Mouse (Mus musculus) granulocyte monocyte progenitor cell, adult 5-6 weeks (primary cell): ENCODE measurements around the gene Pgs1. TPM values are rescaled to one million over a fixed set of nuclear protein-coding genes. Genes with fewer than 3 reads are reported as not detected.

Experiments
- ATAC-seq: replicated peaks from 2 replicates; pipeline ENCODE4 v1.8.0; 2016; ENCODE audit warnings: mild to moderate bottlenecking, moderate TSS enrichment, inconsistent platforms; ENCODE audit not compliant: poor library complexity, severe bottlenecking
- total RNA-seq, 2 experiments: library from RNA; stranded (forward) in 1 of 2; stranded (reverse) in 1 of 2; fragments of 200-712, 200-1000 nt in 1 of 2; fragments of >200 nt in 1 of 2; fragmentation: Nextera tagmentation in 1 of 2; gene quantifications; 2 replicates each; pipeline ENCODE4 v1.2.3; 2014 to 2017

The Pgs1 gene
- total RNA-seq, 2 experiments from 2014 or later = 23.3 to 44.5 TPM

DNA sequence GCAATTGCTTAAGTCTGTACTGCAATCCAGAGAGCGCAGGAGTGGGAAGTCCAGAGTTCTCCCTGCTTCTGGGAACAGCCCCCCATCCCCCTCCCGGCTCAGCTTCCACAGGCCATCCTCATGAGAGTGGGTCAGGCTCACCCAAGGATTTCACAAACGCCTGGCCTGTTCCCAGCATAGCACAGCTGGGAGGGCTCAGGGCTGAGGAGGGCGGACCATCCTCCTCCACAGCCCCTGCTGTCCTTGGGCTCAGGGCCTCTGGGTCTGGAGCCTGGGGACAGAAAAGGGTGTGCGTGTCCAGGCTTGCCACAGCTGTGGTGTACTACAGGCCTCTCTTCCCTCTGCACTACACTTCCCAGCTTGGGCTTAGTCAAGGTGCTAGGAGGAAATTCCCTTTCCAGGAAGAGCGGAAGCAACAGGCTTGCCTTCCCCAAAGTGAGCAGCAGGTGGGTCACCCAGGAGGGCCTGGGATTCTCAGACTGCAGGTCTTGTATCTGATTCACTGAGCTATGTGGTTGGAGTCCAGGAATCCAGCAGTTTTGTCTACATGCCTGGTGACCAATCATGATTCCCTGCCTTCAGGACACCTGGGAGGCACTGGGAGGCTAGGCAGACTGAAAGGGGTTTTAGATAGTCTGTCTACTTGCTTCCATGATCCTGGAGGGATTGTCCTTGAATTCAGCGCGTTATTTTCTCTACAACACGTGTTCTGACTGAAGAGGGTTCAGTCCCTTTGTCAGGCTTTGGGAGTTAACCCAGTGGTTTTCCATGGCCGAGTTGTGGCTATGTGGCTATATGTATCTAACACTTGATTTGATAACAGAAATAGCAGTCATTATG is 23.6 kb upstream of the Pgs1 start:
- ATAC-seq = no peak

DNA sequence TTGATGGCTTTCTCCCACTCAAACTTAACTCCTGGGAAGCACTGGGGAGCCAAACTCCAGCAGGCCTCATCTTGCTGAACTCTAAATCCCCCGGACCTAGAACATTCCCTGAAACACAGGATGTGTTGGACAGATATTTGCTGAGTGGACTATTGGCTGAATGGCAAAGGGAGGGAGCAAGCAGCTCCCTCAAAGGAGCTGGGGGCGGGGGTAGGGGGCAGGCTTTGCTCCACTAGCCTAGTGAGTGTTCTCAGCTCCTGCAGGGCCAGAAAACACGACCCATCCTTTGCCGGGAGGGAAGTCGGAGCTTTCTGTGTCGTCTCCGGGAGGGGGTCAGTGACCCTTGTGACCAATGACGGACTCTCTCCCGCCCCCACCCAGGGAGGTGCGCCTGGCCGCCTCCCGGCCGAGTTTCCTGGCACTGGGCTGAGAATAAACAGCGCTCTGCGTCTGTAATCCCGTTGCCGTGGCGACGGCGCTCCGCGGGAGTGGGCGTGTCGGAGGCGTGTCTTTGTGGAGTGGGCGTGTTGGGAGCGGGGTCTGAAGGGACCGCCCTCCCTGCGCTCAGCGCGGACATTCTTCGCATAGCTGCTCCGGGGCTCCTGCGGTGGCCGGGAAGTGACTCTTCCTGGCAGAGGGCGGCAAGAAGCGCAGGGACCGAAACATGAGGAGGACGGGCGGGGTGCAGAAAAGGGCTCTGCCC is 22.9 kb upstream of the Pgs1 start:
- ATAC-seq = peak; percentile 77

DNA sequence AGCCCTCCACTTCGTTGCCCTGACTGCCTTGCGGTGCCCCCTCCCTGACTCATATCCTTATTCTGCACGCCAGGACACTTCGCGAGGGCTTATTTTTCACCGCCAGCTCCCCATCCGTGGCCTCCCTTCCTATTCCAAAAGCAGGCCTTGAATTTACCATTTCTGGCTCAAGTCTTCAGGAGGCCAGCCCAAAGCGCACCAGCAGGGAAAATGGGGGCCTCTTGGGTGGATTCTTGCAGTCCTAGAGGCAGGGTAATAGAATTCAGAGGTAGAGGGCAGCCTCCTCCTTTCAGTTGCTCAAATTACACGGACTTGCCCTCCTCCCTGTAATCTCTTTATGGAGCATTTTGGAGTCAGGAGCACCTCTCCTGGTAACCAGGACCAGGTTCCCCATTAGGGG is 22.2 kb upstream of the Pgs1 start:
- no peak; the same call in 1 of the 2 replicates for ATAC-seq

DNA sequence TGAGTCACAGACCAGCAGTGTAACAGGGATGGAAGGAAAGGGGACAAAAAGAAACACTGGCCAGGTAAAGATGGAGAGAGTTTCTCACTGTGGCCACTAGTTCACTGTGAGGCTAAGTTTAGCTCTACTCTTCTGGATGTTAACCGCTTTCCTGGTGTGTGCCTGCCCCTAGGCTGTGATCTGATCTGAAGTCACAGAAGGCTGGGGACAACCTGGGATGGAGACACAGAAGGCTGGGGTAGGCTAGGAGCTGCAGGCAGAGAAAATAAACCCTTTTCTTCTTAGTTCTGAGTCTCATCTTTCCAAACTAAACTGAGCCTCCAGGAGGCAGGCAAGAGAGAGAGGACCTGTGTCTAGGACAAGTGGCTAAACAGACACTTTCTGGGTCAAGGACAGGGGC is 21.8 kb upstream of the Pgs1 start:
- ATAC-seq = no peak

DNA sequence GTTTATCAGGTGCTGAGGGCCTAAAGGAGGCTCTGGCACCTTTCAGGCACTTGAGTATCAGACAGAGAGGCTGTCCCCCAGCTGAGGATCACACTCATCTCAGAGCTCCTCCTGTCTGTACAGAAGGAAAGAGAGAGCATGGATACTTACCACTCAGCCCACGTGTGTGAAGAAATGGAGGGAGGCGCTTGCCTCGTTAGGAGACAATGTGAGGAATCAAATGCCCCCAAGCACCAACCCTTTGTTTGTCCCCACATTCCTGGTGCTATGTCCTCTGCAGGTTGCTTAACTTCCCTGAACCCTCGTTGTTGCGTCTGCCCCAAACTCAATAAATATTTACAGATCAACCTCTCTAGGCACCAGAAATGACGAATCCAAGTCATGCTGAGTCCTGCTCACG is 21.0 kb upstream of the Pgs1 start:
- ATAC-seq = no peak

DNA sequence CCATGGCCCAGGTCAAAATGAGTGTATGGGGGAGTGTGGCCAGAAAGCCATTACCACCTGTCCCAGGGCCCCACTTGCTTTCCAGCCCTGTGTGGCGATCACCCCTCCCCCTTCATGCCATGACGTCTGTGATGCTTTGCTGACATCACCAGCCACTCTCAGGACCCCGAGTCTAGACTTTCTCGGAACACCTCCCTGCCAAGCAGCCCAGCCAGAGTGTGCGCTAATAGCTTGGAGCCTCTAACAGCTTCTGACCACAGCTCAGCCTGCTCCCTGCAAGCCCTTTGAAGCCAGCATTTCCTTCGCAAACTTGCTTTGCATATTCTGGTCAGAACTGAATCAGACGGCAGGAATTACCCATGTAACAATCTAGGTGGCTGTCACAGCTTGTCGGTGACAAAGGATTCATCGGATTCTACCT is 20.5 kb upstream of the Pgs1 start:
- no peak for ATAC-seq

DNA sequence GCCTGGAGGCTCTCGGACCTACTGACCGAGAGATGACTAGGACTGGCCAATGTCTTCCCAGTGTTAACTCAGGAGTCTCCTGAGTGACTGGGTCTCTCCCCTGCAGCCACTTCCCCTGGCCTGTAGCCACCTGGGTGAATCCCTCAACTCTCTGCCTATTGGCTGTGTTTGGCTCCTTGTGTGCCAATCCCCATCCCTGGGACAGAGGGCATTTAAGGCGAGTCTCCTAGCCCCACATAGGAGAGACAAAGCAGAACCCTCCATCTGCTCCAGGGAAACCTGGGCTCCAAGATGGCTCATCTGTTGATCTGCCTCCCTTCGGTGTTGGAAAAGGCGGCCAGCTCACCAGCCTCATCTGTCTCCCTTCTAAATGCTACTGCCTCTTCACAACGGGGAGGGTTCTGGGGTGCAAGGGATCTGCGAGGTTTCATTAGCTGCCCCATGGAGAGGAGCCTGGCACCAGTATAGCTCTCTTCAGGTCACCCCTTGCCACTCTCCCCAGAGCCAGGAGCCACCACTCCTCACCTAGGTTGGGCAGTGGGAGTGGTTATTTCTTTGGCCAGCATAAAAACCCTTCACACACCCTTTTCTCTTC is 19.5 kb upstream of the Pgs1 start:
- ATAC-seq = no peak

DNA sequence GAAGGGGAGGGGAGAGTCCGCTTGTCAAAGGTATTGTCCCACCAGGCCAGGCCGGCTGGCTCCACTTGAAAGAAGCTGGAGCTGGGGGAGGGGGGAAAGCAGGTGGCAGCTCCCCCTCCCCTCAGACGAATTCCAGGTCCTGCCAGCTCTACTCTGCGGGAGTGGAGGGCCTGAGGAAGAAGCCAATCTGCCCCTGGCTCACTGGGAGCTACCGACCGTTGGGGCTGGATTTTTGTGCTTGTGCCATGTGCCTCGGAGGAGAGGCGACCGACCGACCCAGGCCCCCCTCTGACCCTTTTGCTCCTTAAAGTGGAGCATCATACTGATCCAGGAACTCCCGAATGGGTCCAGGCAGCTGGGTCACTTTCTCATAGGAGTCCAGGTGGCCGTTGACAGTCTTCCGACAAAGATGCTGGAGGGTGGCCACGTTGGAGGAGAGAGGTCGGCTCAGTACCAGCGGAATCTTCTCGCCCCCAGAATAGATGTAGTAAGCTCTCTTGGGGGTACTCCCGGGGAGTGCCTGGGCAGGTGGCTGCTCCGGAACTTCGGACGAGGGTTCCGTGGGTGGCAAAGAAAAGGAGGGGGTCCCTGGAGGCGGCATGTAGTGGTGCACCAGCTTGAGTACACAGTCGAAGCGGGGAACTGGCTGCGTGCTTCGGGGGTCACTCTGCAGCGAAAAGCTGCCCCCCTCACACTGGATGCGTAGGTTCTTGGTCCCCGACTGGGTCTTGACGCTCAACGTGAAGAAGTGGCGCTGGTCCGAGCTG is 18.7 kb upstream of the Pgs1 start:
- no peak for ATAC-seq

DNA sequence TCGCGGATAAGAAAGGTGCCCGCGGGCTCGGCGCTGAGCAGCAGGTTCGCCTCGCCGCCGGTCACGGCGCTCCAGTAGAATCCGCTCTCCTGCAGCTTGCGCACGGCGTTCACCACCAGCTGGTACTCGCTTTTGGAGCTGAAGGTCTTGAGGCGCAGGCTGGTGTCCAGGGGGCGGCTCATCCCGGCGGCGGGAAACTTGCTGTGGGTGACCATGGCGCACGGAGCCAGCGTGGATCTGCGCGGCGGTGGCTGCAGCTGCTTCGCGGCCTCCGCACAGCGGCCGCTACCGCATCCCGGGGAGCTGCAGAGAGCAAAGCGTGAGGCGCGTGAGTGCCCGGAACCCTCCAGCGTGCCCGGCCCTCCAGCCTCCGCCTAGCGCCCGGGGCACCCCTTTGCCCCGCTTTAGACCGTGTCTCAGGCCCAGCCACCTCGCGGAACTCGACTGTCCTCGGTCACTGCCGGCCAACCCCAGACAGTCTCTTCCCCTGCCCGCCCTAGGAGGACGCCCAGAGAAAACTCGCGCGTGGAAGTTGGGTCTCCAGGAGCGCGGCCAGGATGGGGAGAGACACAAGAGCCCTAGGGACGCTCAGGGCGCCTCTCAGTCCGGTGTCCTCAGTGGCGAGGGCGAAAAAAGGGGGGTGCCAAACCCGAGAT is 17.9 kb upstream of the Pgs1 start:
- no peak for ATAC-seq

DNA sequence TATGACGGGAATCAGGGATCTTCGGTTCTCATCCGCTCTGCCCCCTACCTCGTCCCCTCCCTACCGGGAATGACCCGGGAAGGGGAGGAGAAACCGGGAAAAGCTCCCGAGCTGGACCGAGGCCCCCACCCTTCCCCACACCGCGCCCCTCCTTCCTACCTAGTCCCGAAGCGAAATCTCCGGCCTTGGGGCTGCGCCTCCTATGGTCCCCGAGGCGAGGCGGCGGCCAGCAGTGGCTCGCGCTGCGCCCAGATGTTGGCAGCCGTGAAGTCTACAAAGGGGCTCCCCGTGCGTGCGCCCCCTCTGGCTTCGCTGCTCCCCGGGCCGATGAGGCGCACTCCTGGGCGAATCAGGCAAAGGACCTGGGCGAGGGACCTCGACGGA is 17.4 kb upstream of the Pgs1 start:
- no peak for ATAC-seq

DNA sequence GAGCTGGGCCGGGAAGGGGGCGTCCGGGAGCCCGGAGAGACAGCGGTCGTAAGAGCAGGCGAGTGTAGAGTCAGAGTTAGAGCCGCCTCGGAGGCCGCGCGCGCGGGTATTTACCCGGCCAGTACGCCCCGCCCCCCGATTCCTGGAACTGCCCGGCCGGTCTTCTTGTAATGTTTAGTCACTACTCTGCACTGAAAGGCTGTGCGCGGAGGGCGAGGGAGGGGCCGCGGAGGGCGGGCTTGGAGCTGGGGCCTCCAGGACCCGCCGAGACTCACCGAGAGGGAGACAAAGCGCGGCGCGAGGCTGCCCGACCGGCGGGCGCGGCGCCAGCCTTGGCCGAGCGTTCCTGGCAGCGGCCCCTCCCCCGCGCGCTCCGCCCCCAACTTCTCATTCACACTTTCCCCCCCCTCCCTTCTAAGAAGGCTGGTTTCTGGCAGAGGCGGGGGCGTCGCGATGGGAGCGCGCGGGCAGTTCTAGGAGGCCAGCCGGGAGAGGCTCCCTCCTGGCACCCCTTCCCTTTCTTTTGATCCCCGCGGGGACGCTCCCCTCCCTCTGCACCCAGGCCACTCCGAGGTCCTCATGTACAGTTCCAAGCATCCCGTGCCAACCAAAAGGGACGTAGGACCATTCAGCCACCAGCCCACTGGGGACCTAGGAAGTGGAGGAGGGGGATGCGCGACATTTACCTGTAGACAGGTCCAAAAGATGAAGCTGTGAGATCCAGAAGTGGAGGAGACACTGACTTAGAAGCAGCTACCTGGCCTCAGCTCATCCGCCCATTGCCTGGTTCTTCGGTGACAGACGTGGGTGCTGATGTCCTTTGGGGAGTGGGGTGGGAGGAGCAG is 16.8 kb upstream of the Pgs1 start:
- ATAC-seq = peak; percentile 60

DNA sequence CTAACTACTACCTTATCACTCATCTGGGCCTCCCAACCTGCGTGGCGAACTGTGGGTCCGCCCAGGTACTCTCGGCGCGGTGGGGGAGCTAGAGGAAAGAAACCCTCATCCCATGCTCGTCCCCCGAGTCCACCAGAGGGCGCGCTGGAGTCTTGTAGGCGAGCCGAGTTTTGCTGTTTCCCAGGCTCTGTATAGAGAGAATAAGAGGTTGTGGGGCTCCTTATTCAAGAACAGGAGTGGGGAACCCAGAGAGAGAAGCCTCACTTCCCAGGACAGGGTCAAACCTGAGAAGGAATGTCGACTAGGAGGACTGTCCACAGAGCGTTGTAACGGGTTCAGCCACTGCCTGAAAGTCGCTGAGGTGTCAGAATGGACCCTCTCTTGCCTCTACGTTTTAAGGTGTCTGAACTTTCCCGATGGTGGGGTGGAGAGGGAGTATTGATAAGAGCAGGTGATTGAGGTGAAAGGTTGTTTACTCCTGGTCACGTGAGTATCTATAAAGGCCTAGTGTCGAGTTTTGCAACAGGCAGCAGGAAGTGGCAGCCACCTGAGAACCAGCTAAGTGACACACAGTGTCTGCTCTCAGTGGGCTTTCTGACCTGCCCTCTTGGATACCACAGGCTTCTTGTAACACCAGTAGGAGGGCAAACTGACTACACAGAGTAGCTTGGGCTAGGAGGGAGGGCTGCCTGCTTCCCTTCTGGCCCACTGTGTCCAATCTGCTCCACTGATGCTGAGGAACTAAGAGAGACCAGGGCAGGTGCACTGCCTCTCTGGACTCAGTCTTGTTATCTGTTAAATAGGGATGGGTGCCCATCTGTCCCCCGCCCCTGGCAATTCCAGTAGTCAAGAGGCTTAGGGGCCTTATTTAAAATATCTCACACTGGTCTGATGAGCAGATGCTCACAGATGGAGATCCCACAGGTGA is 15.9 kb upstream of the Pgs1 start, which contains the start of gene Socs3:
Gene Socs3 (minus strand): TSS at position 103 of the 928 bp plus-strand sequence.
- ATAC-seq = peak; percentile 33; the same call in 1 of the 2 replicates

DNA sequence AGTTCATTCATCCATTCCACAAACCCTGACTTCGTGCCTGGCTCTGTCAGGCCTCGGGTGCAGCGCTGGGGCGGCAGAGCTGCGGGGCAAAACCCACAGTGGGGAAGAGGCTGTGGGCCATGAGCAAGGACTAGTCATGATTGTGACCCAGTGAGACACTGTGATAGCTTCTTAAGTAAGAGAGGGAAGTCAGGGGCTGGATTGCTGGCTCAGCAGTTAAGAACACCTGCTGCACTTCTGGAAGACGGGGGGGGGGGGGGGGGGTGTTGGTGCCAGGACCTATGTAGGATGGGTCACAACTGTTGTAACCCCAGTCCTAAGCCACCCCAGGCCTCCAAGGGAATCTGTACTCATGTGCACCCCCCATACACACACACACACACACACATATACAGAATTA is 15.0 kb upstream of the Pgs1 start:
- no peak for ATAC-seq

DNA sequence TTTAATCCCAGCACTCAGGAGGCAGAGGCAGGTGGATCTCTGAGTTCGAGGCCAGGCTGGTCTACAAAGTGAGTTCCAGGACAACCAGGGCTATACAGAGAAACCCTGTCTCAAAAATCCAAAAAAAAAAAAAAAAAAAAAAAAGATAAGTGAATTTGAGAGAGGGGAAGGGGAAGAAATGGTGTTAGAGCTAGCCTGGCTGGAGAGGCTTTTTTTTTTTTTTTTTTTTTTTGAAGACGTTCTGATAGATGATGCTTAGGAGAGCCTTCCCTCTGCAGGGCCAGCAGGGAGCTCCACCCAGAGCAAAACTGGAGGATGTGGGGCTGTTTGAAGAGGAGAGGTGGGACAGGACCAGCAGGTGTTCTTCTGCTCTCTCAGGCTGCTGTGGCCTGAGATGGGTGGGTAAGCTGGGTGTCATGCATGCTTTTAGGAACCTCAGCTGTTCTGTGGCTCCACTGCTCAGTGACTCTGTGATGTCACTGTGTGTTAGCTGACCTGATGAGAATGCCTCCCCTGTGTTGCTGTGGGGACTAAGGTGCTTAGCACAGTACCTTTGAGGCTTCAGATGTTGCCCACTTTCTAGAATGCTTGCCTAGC is 14.3 kb upstream of the Pgs1 start:
- no peak for ATAC-seq

DNA sequence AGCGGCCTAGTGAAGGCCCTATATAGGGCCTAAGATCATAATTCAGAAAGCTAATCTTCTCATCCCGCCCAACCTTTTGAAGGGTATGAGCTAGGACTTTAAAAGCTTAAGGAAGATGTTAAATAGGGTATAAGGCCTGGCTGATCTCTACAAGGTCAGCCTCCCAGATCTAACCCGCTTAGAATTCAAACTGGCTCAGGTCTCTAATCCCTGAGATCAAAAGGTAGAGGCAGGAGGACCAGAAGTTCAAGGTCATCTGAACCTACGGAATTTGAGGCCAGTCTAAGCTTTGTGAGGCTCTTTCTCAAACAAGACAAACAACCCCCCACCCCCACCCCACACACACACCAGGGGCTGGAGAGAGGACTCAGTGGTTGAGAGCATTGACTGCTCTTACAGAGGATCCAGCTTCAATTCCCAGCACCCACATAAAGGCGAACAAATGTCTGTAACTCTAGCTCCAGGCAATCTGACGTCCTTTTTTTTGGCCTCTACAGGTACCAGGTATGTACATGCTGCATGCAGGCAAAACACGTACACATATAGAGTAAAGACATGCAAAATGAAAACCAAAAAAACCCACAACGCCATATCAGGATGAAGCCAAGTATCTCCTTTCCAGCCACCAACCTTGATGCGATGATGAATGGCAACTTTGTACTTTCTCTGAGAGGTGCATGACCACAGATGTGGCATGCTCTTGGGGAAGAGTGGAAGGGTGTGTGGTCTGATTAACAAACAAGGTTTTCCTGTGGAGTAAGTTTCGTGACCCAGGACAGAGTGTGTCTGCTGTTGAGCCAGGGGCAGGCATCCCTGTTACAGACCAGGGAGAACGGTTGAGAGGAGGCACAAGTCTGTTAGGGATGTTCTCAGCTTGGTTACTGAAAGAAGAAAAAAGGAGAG is 13.2 kb upstream of the Pgs1 start:
- no peak for ATAC-seq

DNA sequence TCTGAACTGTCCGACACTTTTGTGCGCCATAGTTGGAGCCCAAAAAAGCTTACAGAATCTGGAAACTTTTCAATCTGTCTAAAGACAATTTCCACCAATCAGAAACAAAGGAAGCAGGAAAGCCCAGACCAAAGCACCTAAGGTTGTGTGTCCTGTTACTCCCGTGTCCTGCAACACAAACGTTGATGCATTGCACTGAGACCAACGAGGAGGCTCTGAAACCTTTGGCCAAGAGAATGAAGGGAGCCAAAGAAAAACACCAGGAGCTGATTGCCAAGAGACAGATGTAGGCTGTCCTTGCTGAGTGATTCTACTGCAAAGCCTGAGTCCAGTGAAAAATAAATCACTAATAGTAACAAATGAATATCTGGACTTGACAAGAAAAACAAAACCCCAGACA is 12.5 kb upstream of the Pgs1 start:
- ATAC-seq = no peak
